ENCODE assay signal across 11 mouse cellular contexts in the genomic region with DNA sequence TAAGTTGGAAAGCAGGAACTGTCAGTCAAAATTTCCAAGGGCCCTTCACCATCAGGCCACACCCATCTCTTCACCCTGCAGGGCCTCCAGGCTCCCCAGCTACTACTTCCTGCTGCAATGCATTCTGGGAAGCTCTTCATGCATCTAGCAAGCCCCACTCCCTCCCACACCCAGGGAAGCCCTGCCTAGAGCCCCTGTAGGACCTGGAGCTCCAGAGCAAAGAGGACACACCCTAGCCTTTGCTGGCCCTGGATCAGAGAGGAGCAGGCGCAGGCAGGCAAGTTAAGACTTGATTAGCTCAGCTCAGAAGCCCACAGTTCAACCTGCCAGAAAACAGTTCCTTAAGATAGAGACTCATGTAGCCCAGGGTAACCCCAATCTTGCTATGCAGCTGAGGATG. TPM values are rescaled to one million over a fixed set of nuclear protein-coding genes. Genes with fewer than 3 reads are reported as not detected.
DNase-seq lines count a peak whose midpoint lies in the region; ATAC-seq and TF ChIP-seq lines count a peak whose summit lies in the region.
"Had no signal": no experiment of that assay in that cellular context is flagged by ENCODE, and none has a peak within 500 bp of the region (broad histone marks: within the 10 kb centered on the region; RNA-seq: fewer than 3 reads in every experiment).

No protein-coding gene starts in this region.

- H3K27ac ChIP-seq in midbrain, embryonic 16.5 days (ENCODE audit: low read length) = no peak overlapping the region
- H3K27ac ChIP-seq in layer of hippocampus, adult 2 months = no peak overlapping the region

- no peaks in the 10 kb centered on the region for H3K9me3 ChIP-seq in midbrain, embryonic 16.5 days (replicated peaks; ENCODE audit: control insufficient read depth, low read length, poor library complexity, severe bottlenecking)

- no peaks in the 10 kb centered on the region for H3K4me1 ChIP-seq in midbrain, embryonic 16.5 days (ENCODE audit: control insufficient read depth, insufficient read depth, low read length)

- H3K27me3 ChIP-seq in midbrain, embryonic 16.5 days (ENCODE audit: control insufficient read depth, insufficient read depth, low read depth, low read length) = no peaks in the 10 kb centered on the region

- no peak overlapping the region for H3K9ac ChIP-seq in midbrain, embryonic 16.5 days (ENCODE audit: low read depth, low read length)

- ATAC-seq in inflammation-experienced regulatory T-cells, adult 6 months = peak; percentile 89
- peak; percentile 67 for ATAC-seq in megakaryocyte, adult 5-6 weeks (ENCODE audit: poor library complexity, severe bottlenecking)
- ATAC-seq in midbrain, embryonic 16.5 days = no peak
- no peak for ATAC-seq in erythroid progenitor cell, adult 5-6 weeks (replicated peaks; ENCODE audit: low FRiP score, poor library complexity, severe bottlenecking)

- WGBS in midbrain, embryonic 16.5 days = 89% methylated on average over 1 of the region's 1 CpGs

- no peak overlapping the region for H3K4me3 ChIP-seq in midbrain, embryonic 16.5 days (ENCODE audit: low read depth, low read length)
- H3K4me3 ChIP-seq in layer of hippocampus, adult 2 months = no peak overlapping the region

- no peak overlapping the region for H3K4me2 ChIP-seq in midbrain, embryonic 16.5 days (ENCODE audit: low read length)

- DNase-seq in spleen, postnatal 4 days (ENCODE audit: low spot score in 2 of 2) = peak; percentile 41 to 68
- no peak for DNase-seq in spleen, adult 12 weeks (ENCODE audit: low spot score)
- no peak for DNase-seq in ovary, adult 18-20 months (ENCODE audit: low spot score)
- no peak for DNase-seq in layer of hippocampus, adult 2 months (ENCODE audit: low spot score in 2 of 2)
- DNase-seq: adrenal gland, postnatal 10 days had no signal

- no peaks in the 10 kb centered on the region for H3K36me3 ChIP-seq in midbrain, embryonic 16.5 days (ENCODE audit: control insufficient read depth, insufficient read depth, low read length)

- no peak for TF ChIP-seq CTCF in layer of hippocampus, adult 2 months (conservative IDR thresholded peaks at IDR 0.05)

RNA-seq across cellular contexts. Expression of a gene that starts 3.9 kb away (rescaled TPM):
- polyA plus RNA-seq in inflammation-experienced regulatory T-cells, adult 6 months (2017; shearing (Covaris generic)) = 1 to 10 TPM in 1 of 3 experiments, under 1 TPM in 1, not detected in 1; 0.21 to 1.6 TPM
- not detected in 2 replicates for total RNA-seq in megakaryocyte, adult 5-6 weeks (2015)
- total RNA-seq in megakaryocyte, adult 5-6 weeks (2017) = not detected in 2 replicates
- 1.3 and 3.6 TPM in 2 replicates for polyA plus RNA-seq in midbrain, embryonic 16.5 days (2015; fragmentation: Nextera tagmentation; extraction: Ambion mirVana)
- total RNA-seq in layer of hippocampus, adult 2 months (2021) = 1 to 10 TPM; 1.2 to 2.7 TPM
- total RNA-seq in erythroid progenitor cell, adult 5-6 weeks (2015; ENCODE audit: low replicate concordance) = not detected in 2 replicates
- total RNA-seq in erythroid progenitor cell, adult 5-6 weeks (2017; ENCODE audit: low replicate concordance) = not detected in 2 replicates

RNA-seq across cellular contexts. Expression of a gene that starts 26.8 kb away (rescaled TPM):
- not detected for polyA plus RNA-seq in inflammation-experienced regulatory T-cells, adult 6 months (2017; shearing (Covaris generic))
- not detected in 2 replicates for total RNA-seq in megakaryocyte, adult 5-6 weeks (2015)
- not detected in 2 replicates for total RNA-seq in megakaryocyte, adult 5-6 weeks (2017)
- polyA plus RNA-seq in midbrain, embryonic 16.5 days (2015; fragmentation: Nextera tagmentation; extraction: Ambion mirVana) = 0.40 and 0.61 TPM in 2 replicates
- total RNA-seq in layer of hippocampus, adult 2 months (2021) = not detected
- total RNA-seq in erythroid progenitor cell, adult 5-6 weeks (2015; ENCODE audit: low replicate concordance) = not detected in 2 replicates
- not detected in 2 replicates for total RNA-seq in erythroid progenitor cell, adult 5-6 weeks (2017; ENCODE audit: low replicate concordance)
- polyA plus RNA-seq: limb, embryonic 11.5 days; spleen, adult 2 months had no signal

RNA-seq across cellular contexts. Expression of a gene that starts 46.8 kb away (rescaled TPM):
- 10 to 100 TPM; 12.5 to 18.4 (median 15.1) TPM for polyA plus RNA-seq in inflammation-experienced regulatory T-cells, adult 6 months (2017; shearing (Covaris generic))
- total RNA-seq in megakaryocyte, adult 5-6 weeks (2015) = 1.3 and 2.7 TPM in 2 replicates
- total RNA-seq in megakaryocyte, adult 5-6 weeks (2017) = 1.4 TPM in 2 replicates
- polyA plus RNA-seq in midbrain, embryonic 16.5 days (2015; fragmentation: Nextera tagmentation; extraction: Ambion mirVana) = 29.8 and 35.3 TPM in 2 replicates
- total RNA-seq in layer of hippocampus, adult 2 months (2021) = 10 to 100 TPM; 23.8 to 23.9 TPM
- total RNA-seq in erythroid progenitor cell, adult 5-6 weeks (2015; ENCODE audit: low replicate concordance) = 3.8 and 4.3 TPM in 2 replicates
- total RNA-seq in erythroid progenitor cell, adult 5-6 weeks (2017; ENCODE audit: low replicate concordance) = 2.1 and 7.5 TPM in 2 replicates

RNA-seq across cellular contexts. Expression of a gene that starts 52.2 kb away (rescaled TPM):
- not detected for polyA plus RNA-seq in inflammation-experienced regulatory T-cells, adult 6 months (2017; shearing (Covaris generic))
- total RNA-seq in megakaryocyte, adult 5-6 weeks (2015) = 0.16 and 0.20 TPM in 2 replicates
- not detected in 2 replicates for total RNA-seq in megakaryocyte, adult 5-6 weeks (2017)
- 0.47 and 1.3 TPM in 2 replicates for polyA plus RNA-seq in midbrain, embryonic 16.5 days (2015; fragmentation: Nextera tagmentation; extraction: Ambion mirVana)
- total RNA-seq in layer of hippocampus, adult 2 months (2021) = under 1 TPM; 0.31 to 0.49 TPM
- not detected in 2 replicates for total RNA-seq in erythroid progenitor cell, adult 5-6 weeks (2015; ENCODE audit: low replicate concordance)
- total RNA-seq in erythroid progenitor cell, adult 5-6 weeks (2017; ENCODE audit: low replicate concordance) = not detected in 2 replicates
- polyA plus RNA-seq: spleen, adult 2 months had no signal

RNA-seq across cellular contexts. Expression of a gene that starts 52.4 kb away (rescaled TPM):
- 1 to 10 TPM; 6.6 to 8.4 (median 8.3) TPM for polyA plus RNA-seq in inflammation-experienced regulatory T-cells, adult 6 months (2017; shearing (Covaris generic))
- 2.8 and 3.0 TPM in 2 replicates for total RNA-seq in megakaryocyte, adult 5-6 weeks (2015)
- 4.5 and 5.1 TPM in 2 replicates for total RNA-seq in megakaryocyte, adult 5-6 weeks (2017)
- 109 and 110 TPM in 2 replicates for polyA plus RNA-seq in midbrain, embryonic 16.5 days (2015; fragmentation: Nextera tagmentation; extraction: Ambion mirVana)
- total RNA-seq in layer of hippocampus, adult 2 months (2021) = 10 to 100 TPM; 46.1 to 49.7 TPM
- total RNA-seq in erythroid progenitor cell, adult 5-6 weeks (2015; ENCODE audit: low replicate concordance) = 2.9 and 3.4 TPM in 2 replicates
- total RNA-seq in erythroid progenitor cell, adult 5-6 weeks (2017; ENCODE audit: low replicate concordance) = 1.9 TPM in 1 of 2 replicates, not detected in the other

Comparison
In these comparisons a context has a peak if more than half of its experiments do, and no peak if none do; other contexts are left out.
1. DNase-seq: peak in spleen, postnatal 4 days (2 of 2); none in spleen, adult 12 weeks (single experiment), ovary, adult 18-20 months (single experiment) and layer of hippocampus, adult 2 months (0 of 2).
2. ATAC-seq: peak in inflammation-experienced regulatory T-cells, adult 6 months (single experiment) and megakaryocyte, adult 5-6 weeks (single experiment); none in midbrain, embryonic 16.5 days (single experiment) and erythroid progenitor cell, adult 5-6 weeks (single experiment).